Mouse (Mus musculus) large intestine, adult 2 months (tissue): ENCODE measurements around the gene Tgfbi. TPM values are rescaled to one million over a fixed set of nuclear protein-coding genes. Genes with fewer than 3 reads are reported as not detected.
A peak's percentile ranks its signal among the peaks of the same experiment; 100 is the strongest.

Experiments
- DNase-seq: peaks from one replicate; pipeline ENCODE4 v3.0.0-alpha.2; 2012; ENCODE audit warnings: low read depth, low spot score
- WGBS: fragments of 180-500 bp; shearing (Covaris S2); methylation state at CpG from one replicate; pipeline ENCODE4 v1.1.7; 2018; 5-methylcytosine and 5-hydroxymethylcytosine counted together
- polyA plus RNA-seq: library from polyadenylated mRNA; depleted of rRNA; stranded (reverse); fragments of >200 nt; gene quantifications from 2 replicates; pipeline ENCODE4 v1.2.3, GENCODE M21; 2012; rRNA removed

The Tgfbi gene
- 147 and 219 TPM in 2 replicates for polyA plus RNA-seq

- 1% methylated on average over 36 of the region's 36 CpGs for WGBS
- no peak for DNase-seq
Measured at GRCm38 (mm10) chr13:56609103-56609856, at the start of gene Tgfbi. TSS of gene Tgfbi (plus strand) at chr13:56609523.

- WGBS, result 84% methylated on average over 6 of the region's 6 CpGs
- DNase-seq, result no peak
Measured at GRCm38 (mm10) chr13:56559841-56560370, 49.4 kb upstream of the Tgfbi start.

GRCm38 (mm10) chr13:56561129-56561528 lies 48.2 kb upstream of the Tgfbi start:
- no peak for DNase-seq
- 40% methylated on average over 8 of the region's 8 CpGs for WGBS

GRCm38 (mm10) chr13:56563075-56563474 lies 46.2 kb upstream of the Tgfbi start:
- DNase-seq, result no peak
- WGBS, result 36% methylated on average over 6 of the region's 6 CpGs

- WGBS, result 69% methylated on average over 10 of the region's 10 CpGs
- DNase-seq, result no peak
Measured at GRCm38 (mm10) chr13:56566336-56566735, 43.0 kb upstream of the Tgfbi start.

- 39% methylated on average over 8 of the region's 8 CpGs for WGBS
- no peak for DNase-seq
Measured at GRCm38 (mm10) chr13:56571645-56572044, 37.7 kb upstream of the Tgfbi start.

- no peak for DNase-seq
- WGBS, result 73% methylated on average over 4 of the region's 4 CpGs
Measured at GRCm38 (mm10) chr13:56575074-56575473, 34.2 kb upstream of the Tgfbi start.

- DNase-seq, result peak; percentile 38
- 44% methylated on average over 12 of the region's 12 CpGs for WGBS
Measured at GRCm38 (mm10) chr13:56575701-56576321, 33.5 kb upstream of the Tgfbi start.

GRCm38 (mm10) chr13:56578097-56578496 lies 31.2 kb upstream of the Tgfbi start:
- no peak for DNase-seq
- 88% methylated on average over 5 of the region's 5 CpGs for WGBS

- no peak for DNase-seq
- WGBS, result 84% methylated on average over 5 of the region's 5 CpGs
Measured at GRCm38 (mm10) chr13:56580450-56580849, 28.9 kb upstream of the Tgfbi start.

GRCm38 (mm10) chr13:56581512-56581911 lies 27.8 kb upstream of the Tgfbi start:
- WGBS, result 40% methylated on average over 3 of the region's 3 CpGs
- no peak for DNase-seq

- 10% methylated on average over 6 of the region's 6 CpGs for WGBS
- DNase-seq, result no peak
Measured at GRCm38 (mm10) chr13:56581961-56582434, 27.3 kb upstream of the Tgfbi start.

GRCm38 (mm10) chr13:56582720-56583119 lies 26.6 kb upstream of the Tgfbi start:
- 68% methylated on average over 3 of the region's 3 CpGs for WGBS
- DNase-seq, result no peak

GRCm38 (mm10) chr13:56586046-56586445 lies 23.3 kb upstream of the Tgfbi start:
- 86% methylated on average over 3 of the region's 3 CpGs for WGBS
- DNase-seq, result no peak

- WGBS, result 41% methylated on average over 14 of the region's 14 CpGs
- peak; percentile 48 for DNase-seq
Measured at GRCm38 (mm10) chr13:56588454-56589117, 20.7 kb upstream of the Tgfbi start.

- DNase-seq, result no peak
- WGBS, result 81% methylated on average over 5 of the region's 5 CpGs
Measured at GRCm38 (mm10) chr13:56590202-56590601, 19.1 kb upstream of the Tgfbi start.

GRCm38 (mm10) chr13:56591191-56591590 lies 18.1 kb upstream of the Tgfbi start:
- WGBS, result 90% methylated on average over 8 of the region's 8 CpGs
- DNase-seq, result no peak

- DNase-seq, result no peak
- WGBS, result 32% methylated on average over 2 of the region's 2 CpGs
Measured at GRCm38 (mm10) chr13:56591939-56592338, 17.4 kb upstream of the Tgfbi start.

- DNase-seq, result no peak
- 72% methylated on average over 5 of the region's 5 CpGs for WGBS
Measured at GRCm38 (mm10) chr13:56593196-56593595, 16.1 kb upstream of the Tgfbi start.

GRCm38 (mm10) chr13:56593961-56594391 lies 15.3 kb upstream of the Tgfbi start:
- WGBS, result 83% methylated on average over 7 of the region's 7 CpGs
- DNase-seq, result no peak
